Mouse (Mus musculus): ENCODE measurements around the gene Usp40.

DNA sequence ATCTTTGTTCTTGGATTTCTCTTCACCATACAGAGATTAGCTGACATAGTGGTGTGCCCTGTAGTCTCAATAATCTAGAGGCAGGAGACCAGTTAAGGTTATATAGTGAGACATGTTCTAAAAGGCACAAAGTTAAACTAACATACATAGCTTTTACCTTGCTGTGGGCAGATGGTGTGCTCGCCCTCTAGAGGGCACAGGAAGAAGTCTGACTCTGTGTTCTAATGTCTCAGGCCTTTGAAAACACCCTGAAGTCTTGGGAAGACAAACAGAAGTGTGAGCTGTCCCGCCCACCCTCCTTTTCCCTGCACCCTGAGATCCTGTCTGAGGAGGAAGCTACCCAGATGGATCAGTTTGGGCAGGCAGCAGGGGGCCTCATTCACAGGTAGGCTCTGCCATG, 71.8 kb downstream of the Usp40 start:
- no peak for TF ChIP-seq POLR2A (IDR thresholded peaks at IDR 0.05; ENCODE audit: borderline replicate concordance, insufficient read depth, low read length)
- peak; percentile 62 for TF ChIP-seq CTCF (IDR thresholded peaks at IDR 0.05; ENCODE audit: borderline replicate concordance, insufficient read depth, low read depth, low read length)
